Mouse (Mus musculus) G1E (cell line): ENCODE results near the gene Rpl19.

Source experiments
- CTCF ChIP-seq: IDR thresholded peaks from 2 replicates; pipeline ENCODE4 v1.5.1; 2012; ENCODE audit warnings: low read depth, low read length, inconsistent platforms, mixed read lengths
- GATA2 ChIP-seq: IDR thresholded peaks from 2 replicates; pipeline ENCODE4 v1.6.1; 2012; ENCODE audit warnings: low read depth, low read length, inconsistent platforms, borderline replicate concordance
- TAL1 ChIP-seq: conservative IDR thresholded peaks from 2 replicates; pipeline ENCODE4 v1.6.1; 2012; ENCODE audit warnings: low read depth, low read length, inconsistent platforms, mixed read lengths

- no peak for TF ChIP-seq GATA2
- TF ChIP-seq CTCF, result no peak
- no peak for TF ChIP-seq TAL1
These were observed 39.7 kb downstream of the Rpl19 start for GRCm38 (mm10) chr11:98066201-98066600.
